Mouse (Mus musculus): Measurements from ENCODE around the gene Ybx1. TPM values are rescaled to one million over a fixed set of nuclear protein-coding genes. Genes with fewer than 3 reads are reported as not detected.

Ybx1 gene
- polyA plus RNA-seq, 1 experiment = 690 TPM

DNA sequence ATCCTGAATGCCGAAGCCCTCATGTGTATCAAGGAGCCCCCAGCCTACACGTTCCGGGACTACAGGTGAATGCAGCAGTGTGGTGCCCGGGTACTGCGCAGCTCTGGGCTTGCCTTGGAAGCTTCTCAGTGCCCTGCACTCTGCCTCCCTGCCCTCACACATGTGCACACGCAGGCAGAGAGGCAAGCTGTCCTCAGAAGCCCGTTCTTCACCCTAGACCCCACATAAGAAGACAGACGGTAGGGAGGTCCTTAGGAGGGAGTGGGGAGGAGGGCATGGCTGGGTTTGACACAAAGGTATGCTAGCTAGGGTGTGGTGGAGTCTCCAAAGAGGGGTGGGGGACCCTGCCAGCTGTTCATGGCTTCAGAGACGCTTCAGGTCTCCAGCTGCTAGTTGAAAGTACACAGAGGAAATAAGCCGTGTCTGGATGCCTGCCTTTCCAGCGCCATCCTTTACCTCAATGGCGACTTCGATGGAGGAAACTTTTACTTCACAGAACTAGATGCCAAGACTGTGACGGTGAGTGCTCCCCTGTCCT lies 47.6 kb downstream of the Ybx1 start:
- no peak overlapping the region for H3K4me3 ChIP-seq (ENCODE audit: insufficient read depth, low read depth, low read length)
- 79% methylated on average over 14 of the region's 14 CpGs for WGBS
- no peak for TF ChIP-seq POLR2A (IDR thresholded peaks at IDR 0.05; ENCODE audit: insufficient read depth, low read depth, low read length)
- TF ChIP-seq CTCF (IDR thresholded peaks at IDR 0.05; ENCODE audit: insufficient read depth, low read depth, low read length) = no peak
- no peak overlapping the region for H3K27ac ChIP-seq (ENCODE audit: insufficient read depth, low read depth, low read length)
- H3K4me1 ChIP-seq (ENCODE audit: control insufficient read depth, insufficient read depth, low read length) = peaks cover 15% of the 10 kb centered on the region

GRCm38 (mm10) chr4:119245961-119246360 lies 48.4 kb downstream of the Ybx1 start:
- TF ChIP-seq POLR2A (IDR thresholded peaks at IDR 0.05; ENCODE audit: insufficient read depth, low read depth, low read length) (no peak), CTCF (IDR thresholded peaks at IDR 0.05; ENCODE audit: insufficient read depth, low read depth, low read length) (no peak)
- Histone ChIP-seq H3K27ac (ENCODE audit: insufficient read depth, low read depth, low read length) (no peak overlapping the region), H3K4me3 (ENCODE audit: insufficient read depth, low read depth, low read length) (no peak overlapping the region), H3K4me1 (ENCODE audit: control insufficient read depth, insufficient read depth, low read length) (peaks cover 18% of the 10 kb centered on the region)
- WGBS = 82% methylated on average over 9 of the region's 9 CpGs

DNA sequence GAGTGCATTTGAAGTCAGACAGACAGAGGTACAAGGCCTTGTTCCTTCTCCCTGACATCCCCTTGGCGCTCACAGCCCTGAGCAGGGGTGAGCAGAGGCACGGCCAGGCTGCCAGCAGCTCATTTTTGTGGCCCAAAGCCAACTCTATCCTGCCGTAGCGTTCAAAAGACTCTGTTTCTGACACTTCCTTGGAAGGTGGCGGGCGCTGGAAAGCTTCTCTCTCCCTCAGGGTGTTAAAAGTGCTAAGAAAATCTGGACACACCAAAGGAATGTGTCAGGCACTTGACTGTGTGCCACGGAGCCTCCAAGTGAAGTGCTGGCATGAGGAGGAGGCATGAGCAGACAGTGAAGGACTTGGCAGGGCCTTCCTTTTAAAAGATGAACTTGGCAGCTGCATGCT lies 48.8 kb downstream of the Ybx1 start:
- H3K4me3 ChIP-seq (ENCODE audit: insufficient read depth, low read depth, low read length) = no peak overlapping the region
- no peak overlapping the region for H3K27ac ChIP-seq (ENCODE audit: insufficient read depth, low read depth, low read length)
- TF ChIP-seq CTCF (IDR thresholded peaks at IDR 0.05; ENCODE audit: insufficient read depth, low read depth, low read length) = no peak
- no peak for TF ChIP-seq POLR2A (IDR thresholded peaks at IDR 0.05; ENCODE audit: insufficient read depth, low read depth, low read length)
- H3K4me1 ChIP-seq (ENCODE audit: control insufficient read depth, insufficient read depth, low read length) = peaks cover 18% of the 10 kb centered on the region
- 51% methylated on average over 7 of the region's 7 CpGs for WGBS

GRCm38 (mm10) chr4:119244468-119245240 lies 49.8 kb downstream of the Ybx1 start:
- Histone ChIP-seq H3K4me1 (ENCODE audit: control insufficient read depth, insufficient read depth, low read length) (peaks cover 18% of the 10 kb centered on the region), H3K4me3 (ENCODE audit: insufficient read depth, low read depth, low read length) (no peak overlapping the region), H3K27ac (ENCODE audit: insufficient read depth, low read depth, low read length) (no peak overlapping the region)
- TF ChIP-seq CTCF (IDR thresholded peaks at IDR 0.05; ENCODE audit: insufficient read depth, low read depth, low read length) (no peak), POLR2A (IDR thresholded peaks at IDR 0.05; ENCODE audit: insufficient read depth, low read depth, low read length) (no peak)
- WGBS = 71% methylated on average over 22 of the region's 22 CpGs

GRCm38 (mm10) chr4:119242571-119242970 lies 51.8 kb downstream of the Ybx1 start:
- Histone ChIP-seq H3K4me3 (ENCODE audit: insufficient read depth, low read depth, low read length) (no peak overlapping the region), H3K27ac (ENCODE audit: insufficient read depth, low read depth, low read length) (no peak overlapping the region), H3K4me1 (ENCODE audit: control insufficient read depth, insufficient read depth, low read length) (peaks cover 18% of the 10 kb centered on the region)
- TF ChIP-seq POLR2A (IDR thresholded peaks at IDR 0.05; ENCODE audit: insufficient read depth, low read depth, low read length) = no peak
- no peak for TF ChIP-seq CTCF (IDR thresholded peaks at IDR 0.05; ENCODE audit: insufficient read depth, low read depth, low read length)
- WGBS = 93% methylated on average over 12 of the region's 12 CpGs

DNA sequence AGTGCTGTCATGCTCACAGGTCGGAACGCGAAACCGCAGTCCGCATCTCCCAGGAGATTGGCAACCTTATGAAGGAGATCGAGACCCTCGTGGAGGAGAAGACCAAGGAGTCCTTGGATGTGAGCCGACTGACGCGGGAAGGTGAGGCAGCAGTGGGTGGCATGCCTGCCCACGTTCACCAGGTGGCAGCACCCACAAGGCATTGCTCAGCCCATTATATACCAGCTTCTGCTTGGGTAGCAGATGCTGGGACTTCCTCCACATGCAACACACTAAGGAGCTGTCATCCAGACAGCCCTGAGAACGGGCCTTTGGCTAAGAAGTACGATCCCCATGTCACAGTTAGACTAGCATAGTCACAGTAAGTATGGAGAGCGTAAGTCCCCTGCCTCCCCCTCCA lies 52.7 kb downstream of the Ybx1 start:
- Histone ChIP-seq H3K4me1 (ENCODE audit: control insufficient read depth, insufficient read depth, low read length) (peaks cover 10% of the 10 kb centered on the region), H3K4me3 (ENCODE audit: insufficient read depth, low read depth, low read length) (no peak overlapping the region), H3K27ac (ENCODE audit: insufficient read depth, low read depth, low read length) (no peak overlapping the region)
- TF ChIP-seq POLR2A (IDR thresholded peaks at IDR 0.05; ENCODE audit: insufficient read depth, low read depth, low read length) (no peak), CTCF (IDR thresholded peaks at IDR 0.05; ENCODE audit: insufficient read depth, low read depth, low read length) (no peak)
- WGBS = 74% methylated on average over 14 of the region's 14 CpGs

DNA sequence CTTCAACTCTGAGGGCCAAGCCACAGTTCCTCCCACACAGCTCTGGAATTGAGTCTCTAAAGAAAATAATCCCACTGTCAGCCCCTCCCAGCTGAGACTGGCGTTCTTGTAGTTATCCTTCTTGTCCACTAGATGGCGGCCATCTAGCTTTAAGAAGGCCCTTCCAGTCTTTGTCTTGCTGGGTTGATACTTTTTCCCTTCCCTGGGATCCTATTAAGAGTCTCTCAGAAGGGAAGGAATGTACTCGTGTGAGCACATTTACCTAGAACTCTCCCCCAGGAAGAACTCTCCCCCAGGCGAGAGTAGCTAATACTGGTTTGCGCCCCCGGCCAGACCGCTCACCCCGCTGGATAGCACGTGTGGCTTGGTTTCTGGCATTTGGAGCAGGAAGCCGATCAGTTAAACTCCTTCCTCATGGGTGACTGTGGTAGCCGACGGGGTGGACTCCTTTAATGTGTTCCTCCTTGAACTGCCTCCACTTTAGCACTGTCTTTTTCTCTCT lies 55.2 kb downstream of the Ybx1 start:
- Histone ChIP-seq H3K4me3 (ENCODE audit: insufficient read depth, low read depth, low read length) (no peak overlapping the region), H3K4me1 (ENCODE audit: control insufficient read depth, insufficient read depth, low read length) (peaks cover 9% of the 10 kb centered on the region), H3K27ac (ENCODE audit: insufficient read depth, low read depth, low read length) (no peak overlapping the region)
- no peak for TF ChIP-seq POLR2A (IDR thresholded peaks at IDR 0.05; ENCODE audit: insufficient read depth, low read depth, low read length)
- TF ChIP-seq CTCF (IDR thresholded peaks at IDR 0.05; ENCODE audit: insufficient read depth, low read depth, low read length) = no peak
- 31% methylated on average over 12 of the region's 12 CpGs for WGBS

GRCm38 (mm10) chr4:119238661-119239060 lies 55.7 kb downstream of the Ybx1 start:
- H3K4me3 ChIP-seq (ENCODE audit: insufficient read depth, low read depth, low read length) = no peak overlapping the region
- TF ChIP-seq CTCF (IDR thresholded peaks at IDR 0.05; ENCODE audit: insufficient read depth, low read depth, low read length) (no peak), POLR2A (IDR thresholded peaks at IDR 0.05; ENCODE audit: insufficient read depth, low read depth, low read length) (no peak)

DNA sequence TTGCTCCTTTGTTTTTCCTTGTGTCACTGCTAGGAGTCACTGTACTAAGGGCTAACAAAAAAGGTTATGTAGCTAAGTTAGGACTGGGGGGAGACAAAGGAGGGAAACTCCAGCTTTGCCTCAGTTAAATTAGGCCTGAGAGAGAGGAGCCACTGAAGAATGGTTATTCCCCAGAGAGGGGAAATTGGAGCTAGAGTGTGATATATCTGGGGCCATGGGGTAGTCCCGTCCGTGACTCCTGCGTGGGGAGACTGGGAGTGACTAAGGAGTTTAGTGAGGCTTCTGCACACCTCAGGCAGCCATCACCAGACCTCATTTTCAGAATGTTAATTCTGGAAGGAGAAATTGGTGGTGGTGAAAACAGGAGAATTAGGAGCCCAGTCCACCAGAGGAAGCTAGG lies 60.1 kb downstream of the Ybx1 start:
- TF ChIP-seq CTCF (IDR thresholded peaks at IDR 0.05; ENCODE audit: insufficient read depth, low read depth, low read length) (no peak), POLR2A (IDR thresholded peaks at IDR 0.05; ENCODE audit: insufficient read depth, low read depth, low read length) (no peak)
- H3K4me3 ChIP-seq (ENCODE audit: insufficient read depth, low read depth, low read length) = no peak overlapping the region
- 81% methylated on average over 3 of the region's 3 CpGs for WGBS
- H3K4me1 ChIP-seq (ENCODE audit: control insufficient read depth, insufficient read depth, low read length) = peaks cover 9% of the 10 kb centered on the region
- no peak overlapping the region for H3K27ac ChIP-seq (ENCODE audit: insufficient read depth, low read depth, low read length)

More at GRCm38 (mm10) chr4:119238661-119239060, 55.7 kb downstream of the Ybx1 start:
- WGBS = 53% methylated on average over 3 of the region's 3 CpGs
- Histone ChIP-seq H3K27ac (ENCODE audit: insufficient read depth, low read depth, low read length) (no peak overlapping the region), H3K4me1 (ENCODE audit: control insufficient read depth, insufficient read depth, low read length) (peaks cover 10% of the 10 kb centered on the region)
